Mouse (Mus musculus): Measurements from ENCODE around the gene Ntrk2.

DNA sequence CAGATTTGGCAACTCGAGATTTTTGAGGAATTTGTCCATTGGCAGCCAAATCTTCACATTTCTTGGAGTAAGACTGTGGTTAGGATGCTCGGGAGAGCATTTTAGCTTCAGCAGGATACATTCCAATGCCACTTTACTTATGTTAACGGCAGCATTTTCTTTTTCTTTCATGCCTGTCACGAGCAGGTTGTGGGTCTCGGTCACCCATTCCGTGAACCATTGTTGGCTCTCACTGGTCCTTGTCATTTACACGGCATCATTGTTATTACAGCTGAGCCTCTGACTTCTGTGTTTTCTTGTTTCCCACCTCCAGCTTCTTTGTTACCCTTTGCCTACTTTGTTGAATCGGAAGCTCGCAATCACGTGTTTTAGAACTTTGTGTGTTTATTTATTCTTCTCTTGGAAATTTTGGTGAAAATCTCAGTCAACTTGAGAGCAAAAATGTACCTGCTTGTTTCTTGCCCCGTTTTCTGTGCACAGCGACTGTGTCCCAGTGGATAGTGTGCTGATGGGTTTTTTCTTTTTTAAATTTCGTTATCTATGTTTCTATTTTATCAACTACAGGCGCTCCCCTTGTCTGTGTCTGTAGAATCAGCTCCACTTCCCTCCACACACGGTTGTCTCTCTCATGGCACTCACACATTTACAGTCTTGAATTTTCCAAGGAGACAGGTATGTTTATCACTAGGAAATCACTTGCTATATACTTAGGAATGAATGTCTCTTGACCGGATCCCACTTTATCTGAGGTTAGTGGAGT is 375.0 kb downstream of the Ntrk2 start:
- no peak for TF ChIP-seq POLR2A (IDR thresholded peaks at IDR 0.05; ENCODE audit: low read depth, low read length)
- TF ChIP-seq CTCF (IDR thresholded peaks at IDR 0.05; ENCODE audit: extremely low read depth, insufficient read length, insufficient replicate concordance, low read depth, low read length) = no peak
